Mouse (Mus musculus) cerebral cortex, adult 2 months (tissue): Measurements from ENCODE around the gene Mb.

Experiments used
- WGBS: fragments of 180-500 bp; shearing (Covaris S2); methylation state at CpG from one replicate; pipeline ENCODE4 v1.1.7; 2018; 5-methylcytosine and 5-hydroxymethylcytosine counted together

Gene Mb

GRCm38 (mm10) chr15:76973855-76974651, 76.4 kb downstream of the Mb start:
- WGBS, result 8% methylated on average over 28 of the region's 31 CpGs

- WGBS, result 26% methylated on average over 8 of the region's 8 CpGs
Observed at GRCm38 (mm10) chr15:76973272-76973854, 77.1 kb downstream of the Mb start.

GRCm38 (mm10) chr15:76972661-76973060, 77.8 kb downstream of the Mb start:
- WGBS, result 90% methylated on average over 4 of the region's 4 CpGs
